Mouse (Mus musculus) layer of hippocampus, adult 2 months (tissue): ENCODE measurements around the gene Pisd. TPM values are rescaled to one million over a fixed set of nuclear protein-coding genes. Genes with fewer than 3 reads are reported as not detected.

ENCODE experiments used
- DNase-seq, 2 experiments: peaks; one replicate each; pipeline ENCODE4 v3.0.0; 2022; ENCODE audit warnings: low spot score in 2 of 2
- H3K27ac ChIP-seq: fragments of 200-600 bp; 2 replicates; pipeline ENCODE4 v1.8.1; 2022
- H3K4me3 ChIP-seq: fragments of 200-600 bp; 2 replicates; pipeline ENCODE4 v1.8.1; 2022; ENCODE audit warnings: mild to moderate bottlenecking
- CTCF ChIP-seq: fragments of 200-600 bp; conservative IDR thresholded peaks from 2 replicates; pipeline ENCODE4 v1.8.1; 2022; ENCODE audit warnings: antibody characterized with exemption, mild to moderate bottlenecking, moderate library complexity
- total RNA-seq, 2 experiments: library from RNA; stranded (reverse); gene quantifications; 2 replicates each; pipeline ENCODE4 v1.2.3; 2021

The Pisd gene
- total RNA-seq, 2 experiments from 2014 or later: 61.7 to 67.0 TPM

GRCm38 (mm10) chr5:32713042-32713702, 72.3 kb downstream of the Pisd start:
- DNase-seq: no peak
- H3K27ac ChIP-seq: peak overlapping the region; percentile 93
- no peak for TF ChIP-seq CTCF
- peak overlapping the region; percentile 76 for H3K4me3 ChIP-seq

GRCm38 (mm10) chr5:32712221-32713041, 73.0 kb downstream of the Pisd start:
- no peak overlapping the region for H3K27ac ChIP-seq
- peak overlapping the region; percentile 76; the same call in 1 of the 2 replicates for H3K4me3 ChIP-seq
- DNase-seq: no peak
- TF ChIP-seq CTCF: no peak

DNA sequence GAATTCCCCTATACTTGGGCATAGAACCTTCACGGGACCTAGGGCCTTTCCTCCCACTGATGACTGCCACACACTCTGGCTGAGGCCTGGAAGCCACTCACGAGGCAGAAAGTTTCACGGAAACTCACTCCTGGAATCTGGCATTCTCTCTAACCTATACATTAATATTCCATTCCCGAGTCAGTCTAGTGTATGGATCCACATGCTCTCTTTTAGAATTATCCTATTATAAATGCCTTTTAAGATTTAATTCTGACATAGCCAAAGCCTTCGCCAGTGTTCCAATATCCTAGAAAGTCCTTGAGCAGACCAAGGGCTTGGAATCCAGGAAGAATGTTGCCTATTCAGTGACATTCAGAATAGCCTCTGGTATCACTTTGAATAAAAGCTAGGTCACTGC, 74.0 kb downstream of the Pisd start:
- no peak for DNase-seq
- TF ChIP-seq CTCF: no peak

DNA sequence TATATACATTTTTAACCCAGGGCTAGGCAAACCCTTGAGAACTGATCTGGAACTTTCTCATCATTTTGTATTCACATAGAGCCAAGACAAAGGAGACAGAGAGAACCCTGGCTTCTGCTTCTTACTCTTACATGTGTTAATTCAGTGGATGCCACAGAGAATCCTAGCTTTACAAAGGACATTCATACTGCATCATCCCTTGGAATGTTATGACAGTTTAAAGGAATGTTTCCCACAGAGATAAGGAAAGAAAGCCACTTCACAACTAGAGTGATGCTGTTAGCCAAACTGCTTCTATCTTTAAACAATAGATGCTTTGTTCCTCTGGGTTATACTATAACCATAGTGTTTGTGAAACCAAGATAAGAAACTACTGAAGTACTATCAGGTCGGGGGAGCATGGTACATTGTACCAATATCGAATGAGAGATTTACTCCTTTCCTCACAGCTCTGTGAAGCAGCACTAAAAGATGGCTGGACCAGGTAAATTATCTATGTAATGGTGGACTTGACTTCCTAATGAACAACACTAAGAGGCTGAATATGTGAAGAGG, 79.1 kb downstream of the Pisd start:
- H3K4me3 ChIP-seq: no peak overlapping the region
- TF ChIP-seq CTCF: no peak
- DNase-seq: no peak
- no peak overlapping the region for H3K27ac ChIP-seq

More for the DNA sequence above, 74.0 kb downstream of the Pisd start:
- H3K27ac ChIP-seq: no peak overlapping the region
- no peak overlapping the region for H3K4me3 ChIP-seq

DNA sequence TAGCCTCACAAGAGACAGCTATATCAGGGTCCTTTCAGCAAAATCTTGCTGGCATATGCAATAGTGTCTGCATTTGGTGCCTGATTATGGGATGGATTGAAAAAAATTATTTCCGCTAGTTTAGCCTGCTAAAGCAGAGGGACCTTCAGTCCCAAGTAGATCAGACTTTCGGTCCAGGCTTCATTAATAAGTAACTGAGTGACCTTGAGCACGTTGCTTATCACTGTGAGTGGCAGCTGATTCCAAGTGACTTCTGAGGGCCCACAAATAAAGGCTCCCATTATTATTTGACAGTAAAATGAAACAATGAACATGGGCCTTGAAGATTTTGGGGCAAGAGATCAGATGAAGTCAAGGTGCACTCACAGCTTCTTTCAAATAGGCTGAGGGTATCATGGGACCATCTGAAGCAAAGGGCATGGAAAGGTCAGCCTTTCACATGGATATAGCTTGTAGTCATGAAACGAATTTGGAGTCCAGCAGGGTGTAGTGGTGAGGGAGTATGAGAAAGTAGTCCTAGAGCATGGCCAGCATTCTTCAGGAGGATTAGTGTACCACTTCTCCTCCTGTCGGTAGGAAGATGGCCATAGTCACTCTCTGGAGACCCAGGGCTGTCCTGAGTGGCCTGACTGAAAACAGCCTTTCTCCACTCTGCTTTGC, 88.1 kb downstream of the Pisd start:
- no peak for TF ChIP-seq CTCF
- no peak for DNase-seq
- H3K4me3 ChIP-seq: no peak overlapping the region
- no peak overlapping the region for H3K27ac ChIP-seq

GRCm38 (mm10) chr5:32693411-32693810, 92.0 kb downstream of the Pisd start:
- Histone ChIP-seq H3K27ac (no peak overlapping the region), H3K4me3 (no peak overlapping the region)
- no peak for DNase-seq
- TF ChIP-seq CTCF: no peak

Other genes with a start within 250 kb of the Pisd start
- 10 to 100 TPM; 11.3 to 14.5 TPM for gene Yes1, start 174.5 kb downstream of the Pisd start, total RNA-seq
- not detected for gene Gm20671, start 41.5 kb upstream of the Pisd start, total RNA-seq
- gene Prr14l, start 68.6 kb upstream of the Pisd start, total RNA-seq: 10 to 100 TPM; 50.4 to 58.9 TPM
- gene Depdc5, start 78.1 kb upstream of the Pisd start, total RNA-seq: 10 to 100 TPM; 67.8 to 73.2 TPM
- gene Ywhah, start 233.2 kb upstream of the Pisd start, total RNA-seq: 1,000 to 10,000 TPM; 1,193 to 1,302 TPM